Mouse (Mus musculus): Measurements from ENCODE around the gene Nolc1. TPM values are rescaled to one million over a fixed set of nuclear protein-coding genes. Genes with fewer than 3 reads are reported as not detected.

Nolc1 gene
- polyA plus RNA-seq, 1 experiment from 2014 or later: 48.9 TPM

DNA sequence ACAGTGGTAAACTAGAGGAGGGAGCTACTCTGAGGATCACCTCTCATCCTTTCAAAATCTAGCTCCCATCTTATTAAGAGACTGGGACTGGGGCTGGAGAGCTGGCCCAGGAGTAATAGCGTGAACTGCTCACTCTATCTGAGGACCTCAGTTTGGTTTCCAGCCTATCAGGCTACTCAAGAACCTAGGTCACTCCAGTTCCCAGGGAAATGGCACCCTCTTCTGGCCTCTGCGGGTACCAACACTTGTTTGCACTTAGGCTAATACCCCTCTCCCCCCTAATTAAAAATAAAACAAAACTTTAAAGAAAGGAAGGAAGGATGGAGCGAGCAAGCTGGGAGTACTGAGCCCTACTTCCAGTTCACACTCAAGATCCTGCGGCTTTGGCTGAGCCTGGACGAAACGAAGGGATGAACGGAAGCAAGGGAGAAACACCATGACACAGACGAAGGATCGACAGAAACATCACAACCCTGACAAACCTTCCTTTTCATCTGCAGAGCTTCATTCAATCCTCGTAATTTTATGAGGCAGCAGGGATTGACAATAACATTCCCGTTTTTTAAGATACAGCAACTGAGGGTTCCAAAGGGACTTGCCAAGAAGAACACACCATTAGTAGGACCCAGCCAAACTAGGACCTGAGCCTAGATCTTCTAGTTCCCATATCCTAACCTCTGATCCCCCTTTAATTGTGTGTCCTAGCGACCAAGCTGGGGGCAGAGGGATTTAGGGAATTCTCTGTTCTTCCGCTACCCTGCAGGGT, 39.0 kb upstream of the Nolc1 start:
- no peak for ATAC-seq (ENCODE audit: extremely low read depth, insufficient number of reproducible peaks, low FRiP score, low TSS enrichment)
- Histone ChIP-seq H3K9ac (peak overlapping the region; percentile 96), H3K4me3 (peak overlapping the region; percentile 91), H3K9me3 (no peaks in the 10 kb centered on the region), H3K36me3 (peaks cover 51% of the 10 kb centered on the region), H3K27me3 (replicated peaks) (no peaks in the 10 kb centered on the region), H3K27ac (replicated peaks) (peak overlapping the region; percentile 99), H3K4me1 (peaks cover 49% of the 10 kb centered on the region), H3K4me2 (peak overlapping the region; percentile 90)
- 66% methylated on average over 13 of the region's 13 CpGs for WGBS

DNA sequence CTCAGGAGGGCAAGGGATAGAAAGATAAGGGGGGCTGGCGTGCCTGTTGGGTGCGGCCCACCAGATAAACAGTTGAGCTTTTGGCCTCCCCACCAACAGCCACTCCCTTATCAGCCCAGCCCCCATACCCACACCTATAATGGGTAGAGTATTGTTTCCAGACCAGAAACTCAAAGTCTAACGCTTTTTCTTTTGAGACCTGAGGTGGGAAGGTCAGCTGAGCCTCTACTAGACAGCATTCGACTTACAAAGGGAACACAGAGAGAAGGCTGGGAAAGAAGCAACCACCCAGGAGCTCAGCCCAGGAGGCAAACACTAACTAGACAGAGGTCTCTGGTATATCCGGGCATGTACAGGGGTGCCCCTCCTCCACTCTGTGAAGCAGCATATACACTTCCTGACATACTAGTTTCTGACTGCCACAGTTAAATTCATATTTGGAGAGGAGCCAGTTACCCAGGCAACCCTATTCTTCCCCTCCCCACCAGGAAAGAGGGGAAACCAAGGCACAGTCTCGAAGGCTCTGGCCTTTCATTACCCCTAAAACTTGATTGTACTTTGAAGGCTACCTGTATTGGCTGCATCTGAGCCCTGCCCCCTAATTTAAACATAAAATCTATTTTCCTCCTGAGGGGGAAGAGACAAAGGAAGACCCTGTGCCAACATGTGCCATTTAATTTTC, 38.3 kb upstream of the Nolc1 start:
- WGBS: 12% methylated on average over 6 of the region's 6 CpGs
- peak overlapping the region; percentile 96 for H3K9ac ChIP-seq
- H3K4me3 ChIP-seq: peak overlapping the region; percentile 91
- no peaks in the 10 kb centered on the region for H3K9me3 ChIP-seq
- H3K4me2 ChIP-seq: peak overlapping the region; percentile 90
- ATAC-seq (ENCODE audit: extremely low read depth, insufficient number of reproducible peaks, low FRiP score, low TSS enrichment): no peak
- peak overlapping the region; percentile 99 for H3K27ac ChIP-seq (replicated peaks)
- H3K4me1 ChIP-seq: peaks cover 57% of the 10 kb centered on the region
- H3K36me3 ChIP-seq: peaks cover 44% of the 10 kb centered on the region
- no peaks in the 10 kb centered on the region for H3K27me3 ChIP-seq (replicated peaks)

DNA sequence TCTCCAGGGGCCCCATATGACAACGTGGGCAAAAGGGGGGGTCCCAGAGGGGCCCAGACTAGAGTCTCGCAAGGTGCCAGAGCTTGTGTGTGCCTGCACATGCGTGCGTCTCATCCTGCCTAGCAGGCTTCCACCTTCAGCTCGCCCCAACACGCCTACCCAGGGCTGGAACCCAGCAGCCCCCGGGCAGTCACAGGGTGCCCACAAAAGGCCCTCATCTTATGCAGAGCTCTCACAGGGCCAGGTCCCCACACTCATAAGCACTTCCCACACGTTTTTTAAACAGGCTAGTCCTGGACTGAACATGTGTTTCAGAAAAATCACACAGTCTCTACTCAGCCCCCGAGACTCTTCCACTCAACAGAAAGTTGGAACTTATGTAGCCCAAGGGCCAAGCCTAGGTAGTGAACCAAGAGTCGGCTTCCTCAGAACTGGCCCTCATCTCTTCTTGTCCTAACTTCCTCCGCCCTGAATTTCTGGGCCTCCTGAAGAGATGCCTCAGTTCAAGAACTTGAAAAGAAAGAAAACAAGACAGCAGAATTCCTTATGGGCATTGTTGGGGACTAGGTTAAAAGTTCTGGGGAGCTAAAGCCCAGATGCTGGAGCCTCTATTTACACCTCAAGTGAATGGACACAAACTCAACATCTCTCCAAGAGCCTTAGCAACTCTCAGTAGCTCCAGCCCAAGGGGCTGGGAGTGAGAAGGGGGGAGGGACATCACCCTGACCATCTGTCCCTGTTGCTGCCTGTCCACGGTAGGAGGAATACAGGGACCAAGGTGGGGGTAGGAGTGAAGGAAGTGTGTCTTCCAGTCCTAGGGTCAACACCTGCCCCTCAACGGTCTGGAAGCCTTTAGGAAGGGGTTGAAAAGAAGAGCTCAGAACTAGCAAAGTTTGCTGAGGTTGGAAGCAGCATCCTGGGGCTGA, 37.5 kb upstream of the Nolc1 start:
- no peaks in the 10 kb centered on the region for H3K9me3 ChIP-seq
- peak overlapping the region; percentile 90 for H3K4me2 ChIP-seq
- peak overlapping the region; percentile 96 for H3K9ac ChIP-seq
- no peak for ATAC-seq (ENCODE audit: extremely low read depth, insufficient number of reproducible peaks, low FRiP score, low TSS enrichment)
- H3K27me3 ChIP-seq (replicated peaks): no peaks in the 10 kb centered on the region
- peaks cover 65% of the 10 kb centered on the region for H3K4me1 ChIP-seq
- peak overlapping the region; percentile 91 for H3K4me3 ChIP-seq
- peaks cover 36% of the 10 kb centered on the region for H3K36me3 ChIP-seq
- H3K27ac ChIP-seq (replicated peaks): peak overlapping the region; percentile 99
- WGBS: 13% methylated on average over 13 of the region's 13 CpGs

DNA sequence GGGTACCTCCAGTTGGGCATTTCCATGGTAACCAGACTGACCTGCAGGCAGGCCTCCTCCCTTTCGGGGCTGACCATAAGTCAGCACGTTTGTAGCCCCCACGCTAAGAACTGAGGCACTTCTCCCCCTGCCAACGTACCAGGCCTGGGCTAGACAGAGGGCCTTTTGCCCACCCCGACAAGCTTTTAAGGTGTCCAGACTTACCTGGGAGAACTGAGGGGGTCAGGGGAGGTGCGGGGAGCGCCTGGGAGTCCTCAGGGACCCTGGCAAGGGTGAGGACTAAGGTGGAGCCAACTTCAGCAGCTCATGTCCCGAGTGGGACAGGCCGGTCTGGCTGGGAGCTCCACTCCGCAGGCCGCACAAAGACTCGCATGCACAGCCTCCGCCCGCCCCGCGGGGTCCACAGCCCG, 36.8 kb upstream of the Nolc1 start:
- H3K27me3 ChIP-seq (replicated peaks): no peaks in the 10 kb centered on the region

DNA sequence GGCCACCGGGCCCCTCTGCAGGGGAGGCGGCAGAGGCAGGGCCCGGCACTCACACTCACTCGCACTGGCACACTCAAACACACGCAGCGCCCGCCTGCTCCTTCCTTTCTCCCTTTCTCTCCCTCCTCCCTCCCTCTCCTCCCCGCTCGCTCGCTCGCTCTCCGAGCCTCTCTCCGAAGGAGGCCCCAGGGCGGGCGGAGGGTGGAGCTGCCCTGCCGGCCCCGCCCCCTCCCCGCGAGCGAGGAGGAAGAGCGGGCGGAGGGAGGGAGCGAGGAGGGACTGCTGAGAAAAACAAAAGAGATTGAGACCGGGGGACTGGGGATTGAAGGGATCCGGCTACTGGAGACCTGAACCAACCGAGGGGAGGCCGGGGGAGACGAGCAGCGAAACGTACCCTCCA, 36.2 kb upstream of the Nolc1 start:
- H3K4me2 ChIP-seq: peak overlapping the region; percentile 90
- no peaks in the 10 kb centered on the region for H3K9me3 ChIP-seq
- ATAC-seq (ENCODE audit: extremely low read depth, insufficient number of reproducible peaks, low FRiP score, low TSS enrichment): peak; percentile 80
- no peaks in the 10 kb centered on the region for H3K27me3 ChIP-seq (replicated peaks)
- H3K36me3 ChIP-seq: peaks cover 23% of the 10 kb centered on the region
- H3K4me3 ChIP-seq: peak overlapping the region; percentile 91
- WGBS: 5% methylated on average over 12 of the region's 30 CpGs
- H3K27ac ChIP-seq (replicated peaks): peak overlapping the region; percentile 99
- peak overlapping the region; percentile 96 for H3K9ac ChIP-seq
- H3K4me1 ChIP-seq: peaks cover 76% of the 10 kb centered on the region

More for the DNA sequence above, 36.8 kb upstream of the Nolc1 start:
- H3K27ac ChIP-seq (replicated peaks): peak overlapping the region; percentile 99
- peaks cover 29% of the 10 kb centered on the region for H3K36me3 ChIP-seq
- peak overlapping the region; percentile 90 for H3K4me2 ChIP-seq
- H3K9ac ChIP-seq: peak overlapping the region; percentile 96
- peaks cover 71% of the 10 kb centered on the region for H3K4me1 ChIP-seq
- H3K9me3 ChIP-seq: no peaks in the 10 kb centered on the region
- ATAC-seq (ENCODE audit: extremely low read depth, insufficient number of reproducible peaks, low FRiP score, low TSS enrichment): peak; percentile 6; the same call in 1 of the 2 replicates
- WGBS: under 1% methylated on average over 17 of the region's 17 CpGs
- peak overlapping the region; percentile 91 for H3K4me3 ChIP-seq

DNA sequence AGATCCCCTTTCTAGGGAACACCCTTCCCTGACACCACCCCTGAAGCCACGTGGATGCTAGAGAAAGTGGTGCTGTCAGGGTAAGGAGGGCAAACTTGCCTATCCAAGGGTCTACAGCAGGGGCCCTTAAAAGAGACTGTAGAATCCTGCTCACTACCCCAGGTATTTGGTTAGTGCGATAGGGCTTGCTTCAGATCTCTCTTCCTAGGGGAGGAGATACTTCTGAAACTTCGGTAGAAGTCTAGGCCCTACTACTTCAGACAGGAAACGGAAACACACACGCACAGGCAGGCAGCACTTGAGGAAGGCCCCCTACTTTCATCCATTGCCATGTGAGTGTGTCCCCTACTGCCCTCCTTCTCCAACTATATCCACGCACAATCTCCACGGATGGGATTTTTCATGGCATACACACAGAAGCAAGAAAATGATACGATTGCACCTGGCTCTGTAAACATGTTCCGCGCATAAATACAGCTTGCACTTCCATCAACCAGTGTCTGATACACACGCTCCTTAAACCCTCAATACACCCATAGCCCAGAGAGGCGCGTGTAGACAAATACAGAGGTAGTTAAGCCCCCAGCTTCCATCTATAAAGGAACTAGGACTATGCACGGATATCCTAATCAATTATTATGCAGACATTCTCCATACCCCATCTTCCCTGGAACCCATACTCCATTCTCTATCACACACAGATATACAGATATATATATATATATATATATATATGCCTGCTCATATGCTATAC, 35.3 kb upstream of the Nolc1 start:
- peak overlapping the region; percentile 96 for H3K9ac ChIP-seq
- H3K27ac ChIP-seq (replicated peaks): peak overlapping the region; percentile 99
- H3K4me2 ChIP-seq: peak overlapping the region; percentile 90
- H3K4me3 ChIP-seq: peak overlapping the region; percentile 91
- H3K9me3 ChIP-seq: no peaks in the 10 kb centered on the region
- H3K4me1 ChIP-seq: peaks cover 76% of the 10 kb centered on the region
- ATAC-seq (ENCODE audit: extremely low read depth, insufficient number of reproducible peaks, low FRiP score, low TSS enrichment): no peak
- WGBS: 40% methylated on average over 14 of the region's 14 CpGs
- H3K36me3 ChIP-seq: peaks cover 15% of the 10 kb centered on the region
- no peaks in the 10 kb centered on the region for H3K27me3 ChIP-seq (replicated peaks)

DNA sequence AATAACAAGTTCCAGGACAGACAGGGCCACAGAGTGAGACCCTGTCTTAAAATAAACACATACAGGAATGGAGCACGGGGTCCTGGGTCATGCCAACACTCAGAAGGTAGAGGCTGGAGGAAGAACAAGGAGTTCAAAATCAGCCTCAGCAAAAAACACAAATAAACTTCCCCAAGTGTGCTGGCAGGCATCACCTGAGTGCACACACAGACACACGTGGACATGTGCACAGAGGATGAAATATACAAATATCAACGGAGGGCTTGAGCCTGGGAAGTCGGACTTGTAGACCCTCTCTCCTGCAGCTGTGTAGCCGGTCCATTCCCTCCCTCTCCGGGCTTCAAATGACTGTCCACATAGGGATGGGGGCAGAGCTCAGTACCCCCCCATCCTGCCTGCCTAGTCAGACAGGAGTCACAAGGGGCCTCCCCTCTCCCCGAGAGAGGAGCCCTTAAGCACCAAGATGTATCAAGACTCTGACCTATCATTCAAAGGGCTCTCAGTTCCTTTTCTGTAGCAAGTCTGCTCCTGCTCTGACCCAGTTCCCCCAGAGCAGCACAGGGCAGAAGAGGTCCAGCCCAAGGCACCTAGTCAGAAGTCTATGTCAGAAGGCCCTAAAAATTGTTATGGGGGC, 34.2 kb upstream of the Nolc1 start:
- Histone ChIP-seq H3K4me1 (peaks cover 82% of the 10 kb centered on the region), H3K9ac (peak overlapping the region; percentile 96), H3K27me3 (replicated peaks) (no peaks in the 10 kb centered on the region), H3K27ac (replicated peaks) (peak overlapping the region; percentile 99), H3K36me3 (peaks cover 4% of the 10 kb centered on the region), H3K4me2 (peak overlapping the region; percentile 90), H3K4me3 (peak overlapping the region; percentile 72), H3K9me3 (no peaks in the 10 kb centered on the region)
- WGBS: 15% methylated on average over 7 of the region's 7 CpGs
- ATAC-seq (ENCODE audit: extremely low read depth, insufficient number of reproducible peaks, low FRiP score, low TSS enrichment): no peak

DNA sequence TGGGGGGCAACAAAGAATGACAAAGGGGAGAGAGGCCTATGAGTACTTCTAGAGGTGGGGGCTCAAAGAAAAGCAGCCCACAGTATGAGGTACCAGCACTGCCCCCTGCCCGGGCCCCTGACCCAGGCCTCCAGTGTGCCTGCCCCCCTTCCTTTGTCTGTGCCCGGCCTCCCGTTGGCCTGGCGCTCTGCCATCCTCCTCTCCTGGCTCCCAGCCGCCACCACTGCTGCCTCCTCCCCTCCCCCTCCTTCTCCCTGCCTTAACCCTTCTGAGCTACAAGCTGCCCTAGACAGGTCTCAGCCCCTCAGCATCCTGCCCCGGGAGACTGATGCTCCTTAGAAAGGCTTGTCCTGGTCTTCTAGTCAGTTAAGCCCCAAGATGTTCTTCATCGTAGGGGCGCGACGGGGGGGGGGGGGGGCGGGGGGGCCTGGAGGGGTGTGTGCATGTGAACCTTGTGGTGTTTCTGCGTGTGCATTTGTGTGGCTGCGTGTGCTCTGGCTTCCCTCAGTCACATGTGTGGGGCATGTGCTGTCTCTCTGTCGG, 33.7 kb upstream of the Nolc1 start:
- 2% methylated on average over 13 of the region's 14 CpGs for WGBS
- Histone ChIP-seq H3K4me2 (peak overlapping the region; percentile 90), H3K27me3 (replicated peaks) (no peaks in the 10 kb centered on the region), H3K9me3 (no peaks in the 10 kb centered on the region), H3K9ac (peak overlapping the region; percentile 96), H3K4me3 (peak overlapping the region; percentile 72), H3K4me1 (peaks cover 82% of the 10 kb centered on the region), H3K27ac (replicated peaks) (peak overlapping the region; percentile 99), H3K36me3 (no peaks in the 10 kb centered on the region)
- peak; percentile 12; the same call in 1 of the 2 replicates for ATAC-seq (ENCODE audit: extremely low read depth, insufficient number of reproducible peaks, low FRiP score, low TSS enrichment)

DNA sequence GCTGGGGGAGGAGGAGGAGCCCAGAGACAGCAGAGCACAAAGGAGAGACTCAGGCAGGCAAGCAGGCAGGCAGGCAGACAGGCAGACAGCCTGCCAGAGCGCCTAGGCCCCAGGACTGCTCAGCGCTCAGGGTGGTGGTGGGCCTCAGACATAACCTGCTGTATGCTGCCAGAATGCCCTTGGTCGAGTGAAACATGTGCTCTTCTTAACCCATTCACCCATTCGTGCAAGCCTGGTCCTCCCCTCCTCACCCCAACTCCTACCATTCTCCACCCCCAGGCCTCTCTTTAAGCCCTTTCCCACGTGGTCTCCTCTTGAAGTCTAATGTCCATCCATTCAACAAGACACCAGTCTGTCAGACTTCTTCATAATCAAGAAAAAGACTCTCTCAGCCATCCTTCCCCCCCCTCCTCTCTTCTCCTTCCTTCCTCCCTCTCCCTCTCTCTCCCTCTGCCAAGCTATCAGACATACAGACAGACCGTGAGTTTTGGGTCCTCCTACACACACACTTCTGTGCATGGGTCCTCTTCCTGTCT, 33.1 kb upstream of the Nolc1 start:
- H3K9me3 ChIP-seq: no peaks in the 10 kb centered on the region
- no peak for ATAC-seq (ENCODE audit: extremely low read depth, insufficient number of reproducible peaks, low FRiP score, low TSS enrichment)
- H3K27me3 ChIP-seq (replicated peaks): no peaks in the 10 kb centered on the region
- peak overlapping the region; percentile 72 for H3K4me3 ChIP-seq
- 3% methylated on average over 6 of the region's 6 CpGs for WGBS
- H3K9ac ChIP-seq: peak overlapping the region; percentile 96
- H3K4me1 ChIP-seq: peaks cover 78% of the 10 kb centered on the region
- H3K27ac ChIP-seq (replicated peaks): peak overlapping the region; percentile 99
- H3K36me3 ChIP-seq: no peaks in the 10 kb centered on the region
- peak overlapping the region; percentile 90 for H3K4me2 ChIP-seq

DNA sequence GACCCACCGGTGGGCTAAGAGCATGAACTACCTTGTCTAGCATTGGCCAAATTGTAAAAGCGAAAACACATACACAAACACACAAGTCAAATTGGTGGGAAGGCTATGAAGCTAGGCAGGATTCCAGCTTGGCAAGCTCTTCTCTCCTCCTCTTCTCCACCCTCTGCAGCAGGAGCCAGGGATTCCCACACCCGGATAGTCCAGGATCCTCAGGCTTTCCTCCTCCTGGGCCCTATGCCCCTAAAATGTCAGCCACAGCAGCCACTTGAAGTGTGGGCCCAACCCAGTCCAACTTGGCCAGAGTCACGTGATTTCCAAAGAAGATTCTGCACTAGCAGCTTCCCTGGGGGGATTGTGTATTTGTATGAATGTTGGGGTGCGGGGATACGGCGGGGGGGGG, 32.3 kb upstream of the Nolc1 start:
- peak overlapping the region; percentile 90 for H3K4me2 ChIP-seq
- H3K27ac ChIP-seq (replicated peaks): peak overlapping the region; percentile 99
- H3K36me3 ChIP-seq: no peaks in the 10 kb centered on the region
- H3K27me3 ChIP-seq (replicated peaks): no peaks in the 10 kb centered on the region
- peak overlapping the region; percentile 96 for H3K9ac ChIP-seq
- H3K4me1 ChIP-seq: peaks cover 69% of the 10 kb centered on the region
- no peak for ATAC-seq (ENCODE audit: extremely low read depth, insufficient number of reproducible peaks, low FRiP score, low TSS enrichment)
- peak overlapping the region; percentile 72 for H3K4me3 ChIP-seq
- 57% methylated on average over 7 of the region's 7 CpGs for WGBS
- H3K9me3 ChIP-seq: no peaks in the 10 kb centered on the region

Data from heart, embryonic 13.5 days (tissue).